Mouse (Mus musculus): Measurements from ENCODE around the gene Cpsf3. TPM values are rescaled to one million over a fixed set of nuclear protein-coding genes. Genes with fewer than 3 reads are reported as not detected.
A peak's percentile ranks its signal among the peaks of the same experiment; 100 is the strongest.

The Cpsf3 gene
- polyA plus RNA-seq, 2 experiments, result 23.2 to 39.3 TPM

- H3K36me3 ChIP-seq (replicated peaks; ENCODE audit: control insufficient read depth, insufficient read depth, low read depth), result peaks cover 26% of the 10 kb centered on the region
- ATAC-seq (ENCODE audit: insufficient read depth) (peak; percentile 59; the same call in 1 of the 2 replicates), DNase-seq (ENCODE audit: low read depth in 3 of 3, low spot score in 3 of 3) (no peak)
- H3K4me3 ChIP-seq (ENCODE audit: insufficient read depth in 1 of 2, low read depth in 2 of 2, low read length in 2 of 2), result no peak overlapping the region
- 0 out of 2 replicates have a peak, but pooled peaks have one; percentile 6 for TF ChIP-seq CTCF (IDR thresholded peaks at IDR 0.05; ENCODE audit: low read depth)
- peak; percentile 52 for TF ChIP-seq EP300 (IDR thresholded peaks at IDR 0.05; ENCODE audit: low read depth)
- peaks cover 0 to 4% of the 10 kb centered on the region in 2 experiments; a peak in 3 of 4 replicates for H3K4me1 ChIP-seq (replicated peaks; ENCODE audit: control insufficient read depth in 2 of 2, insufficient read depth in 2 of 2, low read length in 1 of 2)
- H3K4me2 ChIP-seq (ENCODE audit: low read depth), result no peak overlapping the region
- WGBS (ENCODE audit: insufficient replicate concordance), result 16% methylated on average over 5 of the region's 5 CpGs
- H3K27ac ChIP-seq, result no peak overlapping the region
- H3K27me3 ChIP-seq (ENCODE audit: control insufficient read depth, insufficient read depth, low read length), result no peaks in the 10 kb centered on the region
- no peak overlapping the region for H3K9ac ChIP-seq (replicated peaks)
- H3K9me3 ChIP-seq (ENCODE audit: control insufficient read depth, low read length), result no peaks in the 10 kb centered on the region
Observed at GRCm38 (mm10) chr12:21302361-21302783, 17.2 kb downstream of the Cpsf3 start.

- peaks cover 0 to 4% of the 10 kb centered on the region in 2 experiments; a peak in 3 of 4 replicates for H3K4me1 ChIP-seq (replicated peaks; ENCODE audit: control insufficient read depth in 2 of 2, insufficient read depth in 2 of 2, low read length in 1 of 2)
- H3K27ac ChIP-seq, result no peak overlapping the region
- H3K4me3 ChIP-seq (ENCODE audit: insufficient read depth in 1 of 2, low read depth in 2 of 2, low read length in 2 of 2), result no peak overlapping the region
- WGBS (ENCODE audit: insufficient replicate concordance), result 81% methylated on average over 4 of the region's 4 CpGs
- no peaks in the 10 kb centered on the region for H3K27me3 ChIP-seq (ENCODE audit: control insufficient read depth, insufficient read depth, low read length)
- TF ChIP-seq CTCF (IDR thresholded peaks at IDR 0.05; ENCODE audit: low read depth), result no peak
- TF ChIP-seq EP300 (IDR thresholded peaks at IDR 0.05; ENCODE audit: low read depth), result no peak
- H3K9me3 ChIP-seq (ENCODE audit: control insufficient read depth, low read length), result no peaks in the 10 kb centered on the region
- ATAC-seq (ENCODE audit: insufficient read depth), result no peak
- no peak overlapping the region for H3K9ac ChIP-seq (replicated peaks)
- DNase-seq (ENCODE audit: low read depth in 3 of 3, low spot score in 3 of 3), result no peak
- no peak overlapping the region for H3K4me2 ChIP-seq (ENCODE audit: low read depth)
- H3K36me3 ChIP-seq (replicated peaks; ENCODE audit: control insufficient read depth, insufficient read depth, low read depth), result peaks cover 19% of the 10 kb centered on the region
Observed at GRCm38 (mm10) chr12:21305741-21306140, 20.6 kb downstream of the Cpsf3 start.

GRCm38 (mm10) chr12:21306721-21307120, 21.5 kb downstream of the Cpsf3 start:
- peaks cover 16% of the 10 kb centered on the region for H3K36me3 ChIP-seq (replicated peaks; ENCODE audit: control insufficient read depth, insufficient read depth, low read depth)
- ATAC-seq (ENCODE audit: insufficient read depth) (no peak), DNase-seq (ENCODE audit: low read depth in 3 of 3, low spot score in 3 of 3) (no peak)
- H3K9me3 ChIP-seq (ENCODE audit: control insufficient read depth, low read length), result no peaks in the 10 kb centered on the region
- H3K4me1 ChIP-seq (replicated peaks; ENCODE audit: control insufficient read depth in 2 of 2, insufficient read depth in 2 of 2, low read length in 1 of 2), result no peaks in the 10 kb centered on the region; a peak in 2 of 4 replicates
- no peak overlapping the region for H3K4me2 ChIP-seq (ENCODE audit: low read depth)
- no peak overlapping the region for H3K4me3 ChIP-seq (ENCODE audit: insufficient read depth in 1 of 2, low read depth in 2 of 2, low read length in 2 of 2)
- no peak overlapping the region for H3K27ac ChIP-seq
- TF ChIP-seq CTCF (IDR thresholded peaks at IDR 0.05; ENCODE audit: low read depth), result no peak
- no peak for TF ChIP-seq EP300 (IDR thresholded peaks at IDR 0.05; ENCODE audit: low read depth)
- H3K27me3 ChIP-seq (ENCODE audit: control insufficient read depth, insufficient read depth, low read length), result no peaks in the 10 kb centered on the region
- H3K9ac ChIP-seq (replicated peaks), result no peak overlapping the region
- 77% methylated on average over 4 of the region's 4 CpGs for WGBS (ENCODE audit: insufficient replicate concordance)

- no peak for ATAC-seq (ENCODE audit: insufficient read depth)
- peaks cover 7 to 8% of the 10 kb centered on the region in 2 experiments for H3K4me1 ChIP-seq (replicated peaks; ENCODE audit: control insufficient read depth in 2 of 2, insufficient read depth in 2 of 2, low read length in 1 of 2)
- H3K9ac ChIP-seq (replicated peaks), result no peak overlapping the region
- no peak overlapping the region for H3K27ac ChIP-seq
- DNase-seq (ENCODE audit: low read depth in 3 of 3, low spot score in 3 of 3), result no peak
- H3K4me3 ChIP-seq (ENCODE audit: insufficient read depth in 1 of 2, low read depth in 2 of 2, low read length in 2 of 2), result no peak overlapping the region
- TF ChIP-seq EP300 (IDR thresholded peaks at IDR 0.05; ENCODE audit: low read depth), result no peak
- TF ChIP-seq CTCF (IDR thresholded peaks at IDR 0.05; ENCODE audit: low read depth), result no peak
- WGBS (ENCODE audit: insufficient replicate concordance), result 86% methylated on average over 5 of the region's 5 CpGs
- H3K4me2 ChIP-seq (ENCODE audit: low read depth), result no peak overlapping the region
- H3K27me3 ChIP-seq (ENCODE audit: control insufficient read depth, insufficient read depth, low read length), result no peaks in the 10 kb centered on the region
- peaks cover 15% of the 10 kb centered on the region for H3K36me3 ChIP-seq (replicated peaks; ENCODE audit: control insufficient read depth, insufficient read depth, low read depth)
- no peaks in the 10 kb centered on the region for H3K9me3 ChIP-seq (ENCODE audit: control insufficient read depth, low read length)
Observed at GRCm38 (mm10) chr12:21312201-21312600, 27.0 kb downstream of the Cpsf3 start.

- H3K36me3 ChIP-seq (replicated peaks; ENCODE audit: control insufficient read depth, insufficient read depth, low read depth), result peaks cover 8% of the 10 kb centered on the region
- ATAC-seq (ENCODE audit: insufficient read depth), result peak; percentile 93
- peak within 1 kb of the TSS; percentile 84 to 88 for H3K4me3 ChIP-seq (ENCODE audit: insufficient read depth in 1 of 2, low read depth in 2 of 2, low read length in 2 of 2)
- H3K4me2 ChIP-seq (ENCODE audit: low read depth), result peak within 1 kb of the TSS; percentile 93
- H3K9me3 ChIP-seq (ENCODE audit: control insufficient read depth, low read length), result no peaks in the 10 kb centered on the region
- peak within 1 kb of the TSS; percentile 25; the same call in 1 of the 2 replicates for H3K27ac ChIP-seq
- no peaks in the 10 kb centered on the region for H3K27me3 ChIP-seq (ENCODE audit: control insufficient read depth, insufficient read depth, low read length)
- H3K9ac ChIP-seq (replicated peaks), result peak within 1 kb of the TSS; percentile 79
- 1% methylated on average over 59 of the region's 59 CpGs for WGBS (ENCODE audit: insufficient replicate concordance)
- peaks cover 7 to 12% of the 10 kb centered on the region in 2 experiments for H3K4me1 ChIP-seq (replicated peaks; ENCODE audit: control insufficient read depth in 2 of 2, insufficient read depth in 2 of 2, low read length in 1 of 2)
- TF ChIP-seq CTCF (IDR thresholded peaks at IDR 0.05; ENCODE audit: low read depth), result no peak
- no peak for TF ChIP-seq EP300 (IDR thresholded peaks at IDR 0.05; ENCODE audit: low read depth)
- DNase-seq (ENCODE audit: low read depth in 3 of 3, low spot score in 3 of 3), result peak; percentile 55 to 75 (median 62)
Observed at GRCm38 (mm10) chr12:21315923-21316868, 31.0 kb downstream of the Cpsf3 start, which contains the start of gene Iah1. Gene Iah1, plus strand, starts transcription at chr12:21316389.
